Mouse (Mus musculus) cerebellum, adult 8-10 months (tissue): ENCODE results near the gene Snx1.

ENCODE experiments used
- DNase-seq: peaks from one replicate; pipeline ENCODE4 v3.0.0; 2022

The Snx1 gene

GRCm38 (mm10) chr9:66126456-66127192 is at the start of gene Snx1, which contains the start of gene Ciao2a:
Snx1 (minus strand) TSS chr9:66126587.
Ciao2a (plus strand) TSS chr9:66126611.
- peak; percentile 91 for DNase-seq

- no peak for DNase-seq
Observed at GRCm38 (mm10) chr9:66174985-66175384, 48.6 kb upstream of the Snx1 start.

GRCm38 (mm10) chr9:66173316-66173855 is 47.0 kb upstream of the Snx1 start:
- DNase-seq = no peak

GRCm38 (mm10) chr9:66171275-66171921 is 45.0 kb upstream of the Snx1 start:
- no peak for DNase-seq

GRCm38 (mm10) chr9:66170506-66170905 is 44.1 kb upstream of the Snx1 start:
- DNase-seq = no peak

GRCm38 (mm10) chr9:66168233-66168632 is 41.8 kb upstream of the Snx1 start:
- no peak for DNase-seq

GRCm38 (mm10) chr9:66167222-66167621 is 40.8 kb upstream of the Snx1 start:
- DNase-seq = no peak

- DNase-seq = no peak
Observed at GRCm38 (mm10) chr9:66162995-66163394, 36.6 kb upstream of the Snx1 start.

- no peak for DNase-seq
Observed at GRCm38 (mm10) chr9:66160155-66160554, 33.8 kb upstream of the Snx1 start.

GRCm38 (mm10) chr9:66158885-66159430 is 32.6 kb upstream of the Snx1 start:
- DNase-seq = no peak

GRCm38 (mm10) chr9:66157958-66158830 is 31.8 kb upstream of the Snx1 start, which contains the start of gene Dapk2:
Dapk2 (plus strand) TSS chr9:66158223.
- DNase-seq = peak; percentile 43

- DNase-seq = no peak
Observed at GRCm38 (mm10) chr9:66155534-66155933, 29.1 kb upstream of the Snx1 start.

GRCm38 (mm10) chr9:66154013-66154412 is 27.6 kb upstream of the Snx1 start:
- no peak for DNase-seq

GRCm38 (mm10) chr9:66153594-66153993 is 27.2 kb upstream of the Snx1 start:
- DNase-seq = no peak

GRCm38 (mm10) chr9:66152011-66152410 is 25.6 kb upstream of the Snx1 start:
- no peak for DNase-seq

GRCm38 (mm10) chr9:66146141-66146540 is 19.8 kb upstream of the Snx1 start:
- no peak for DNase-seq

GRCm38 (mm10) chr9:66144248-66144647 is 17.9 kb upstream of the Snx1 start:
- DNase-seq = peak; percentile 78

GRCm38 (mm10) chr9:66142265-66142664 is 15.9 kb upstream of the Snx1 start:
- no peak for DNase-seq

GRCm38 (mm10) chr9:66138193-66138592 is 11.8 kb upstream of the Snx1 start:
- no peak for DNase-seq

GRCm38 (mm10) chr9:66135967-66136366 is 9.6 kb upstream of the Snx1 start:
- no peak for DNase-seq

- no peak for DNase-seq
Observed at GRCm38 (mm10) chr9:66131466-66131865, 5.1 kb upstream of the Snx1 start.

- no peak for DNase-seq
Observed at GRCm38 (mm10) chr9:66127884-66128283, 1.5 kb upstream of the Snx1 start.

- no peak for DNase-seq
Observed at GRCm38 (mm10) chr9:66127193-66127546, 783 bp upstream of the Snx1 start.
